Mouse (Mus musculus) heart, embryonic 10.5 days (tissue): Measurements from ENCODE around the gene Tbx2. TPM values are rescaled to one million over a fixed set of nuclear protein-coding genes. Genes with fewer than 3 reads are reported as not detected.
A peak's percentile ranks its signal among the peaks of the same experiment; 100 is the strongest.

Experiments
- DNase-seq: peaks from one replicate; pipeline ENCODE4 v3.0.0-alpha.2; 2017; ENCODE audit warnings: low spot score
- H3K27ac ChIP-seq: fragments of 300-500 bp; sonication (generic); 2 replicates; pipeline ENCODE4 v1.5.1; 2016; ENCODE audit warnings: mild to moderate bottlenecking
- H3K27me3 ChIP-seq: fragments of 300-500 bp; sonication (generic); 2 replicates; pipeline ENCODE4 v1.6.1; 2016; ENCODE audit warnings: mild to moderate bottlenecking; ENCODE audit not compliant: poor library complexity, insufficient read depth, severe bottlenecking
- H3K36me3 ChIP-seq: fragments of 300-500 bp; sonication (generic); 2 replicates; pipeline ENCODE4 v1.6.1; 2016; ENCODE audit warnings: mild to moderate bottlenecking, moderate library complexity
- H3K4me1 ChIP-seq: fragments of 300-500 bp; sonication (generic); 2 replicates; pipeline ENCODE4 v1.6.1; 2016; ENCODE audit warnings: mild to moderate bottlenecking
- H3K4me3 ChIP-seq: fragments of 300-500 bp; sonication (generic); 2 replicates; pipeline ENCODE4 v1.5.1; 2016; ENCODE audit warnings: mild to moderate bottlenecking, moderate library complexity
- H3K9me3 ChIP-seq: fragments of 300-500 bp; sonication (generic); 2 replicates; pipeline ENCODE4 v1.6.1; 2016; ENCODE audit warnings: mild to moderate bottlenecking, moderate library complexity
- WGBS: fragments of 180-500 bp; shearing (Covaris S2); methylation state at CpG from one replicate; pipeline ENCODE4 v1.1.7; 2016; 5-methylcytosine and 5-hydroxymethylcytosine counted together
- polyA plus RNA-seq: library from polyadenylated mRNA; unstranded; fragments of >200 nt; fragmentation: Nextera tagmentation; extraction: Ambion mirVana; gene quantifications from 2 replicates; pipeline ENCODE4 v1.2.1, GENCODE M21; 2016

Gene Tbx2
- polyA plus RNA-seq, 1 experiment from 2014 or later, result 7.6 TPM

DNA sequence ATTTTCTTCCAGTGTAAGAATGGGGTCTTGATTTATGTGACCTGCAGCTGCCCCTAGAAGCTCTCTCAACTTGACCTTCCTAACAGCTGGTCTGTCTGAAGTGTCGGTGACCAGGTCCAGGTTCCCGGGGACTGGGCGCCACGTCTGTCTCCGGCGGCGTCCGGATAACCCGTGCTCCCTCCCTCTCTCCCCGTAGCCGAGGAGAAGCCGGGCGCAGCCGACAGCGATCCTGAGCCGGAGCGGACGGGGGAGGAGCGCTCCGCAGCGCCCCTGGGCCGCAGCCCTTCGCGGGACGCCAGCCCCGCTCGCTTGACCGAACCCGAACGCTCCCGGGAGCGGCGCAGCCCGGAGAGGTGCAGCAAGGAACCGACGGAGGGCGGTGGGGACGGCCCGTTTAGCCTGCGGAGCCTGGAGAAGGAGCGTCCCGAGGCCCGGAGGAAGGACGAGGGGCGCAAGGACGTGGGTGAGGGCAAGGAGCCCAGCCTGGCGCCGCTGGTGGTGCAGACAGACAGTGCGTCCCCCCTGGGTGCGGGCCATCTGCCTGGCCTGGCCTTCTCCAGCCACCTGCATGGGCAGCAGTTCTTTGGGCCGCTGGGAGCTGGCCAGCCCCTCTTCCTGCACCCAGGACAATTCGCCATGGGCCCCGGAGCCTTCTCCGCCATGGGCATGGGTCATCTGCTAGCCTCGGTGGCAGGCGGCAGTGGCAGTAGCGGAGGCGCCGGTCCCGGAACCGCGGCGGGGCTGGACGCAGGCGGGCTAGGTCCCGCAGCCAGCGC lies 5.5 kb downstream of the Tbx2 start:
- Histone ChIP-seq H3K27me3 (peaks cover 99% of the 10 kb centered on the region), H3K4me1 (peaks cover 65% of the 10 kb centered on the region), H3K4me3 (peak overlapping the region; percentile 75), H3K9me3 (no peaks in the 10 kb centered on the region), H3K36me3 (peaks cover 14% of the 10 kb centered on the region), H3K27ac (peak overlapping the region; percentile 89)
- DNase-seq, result no peak
- WGBS, result under 1% methylated on average over 65 of the region's 67 CpGs

DNA sequence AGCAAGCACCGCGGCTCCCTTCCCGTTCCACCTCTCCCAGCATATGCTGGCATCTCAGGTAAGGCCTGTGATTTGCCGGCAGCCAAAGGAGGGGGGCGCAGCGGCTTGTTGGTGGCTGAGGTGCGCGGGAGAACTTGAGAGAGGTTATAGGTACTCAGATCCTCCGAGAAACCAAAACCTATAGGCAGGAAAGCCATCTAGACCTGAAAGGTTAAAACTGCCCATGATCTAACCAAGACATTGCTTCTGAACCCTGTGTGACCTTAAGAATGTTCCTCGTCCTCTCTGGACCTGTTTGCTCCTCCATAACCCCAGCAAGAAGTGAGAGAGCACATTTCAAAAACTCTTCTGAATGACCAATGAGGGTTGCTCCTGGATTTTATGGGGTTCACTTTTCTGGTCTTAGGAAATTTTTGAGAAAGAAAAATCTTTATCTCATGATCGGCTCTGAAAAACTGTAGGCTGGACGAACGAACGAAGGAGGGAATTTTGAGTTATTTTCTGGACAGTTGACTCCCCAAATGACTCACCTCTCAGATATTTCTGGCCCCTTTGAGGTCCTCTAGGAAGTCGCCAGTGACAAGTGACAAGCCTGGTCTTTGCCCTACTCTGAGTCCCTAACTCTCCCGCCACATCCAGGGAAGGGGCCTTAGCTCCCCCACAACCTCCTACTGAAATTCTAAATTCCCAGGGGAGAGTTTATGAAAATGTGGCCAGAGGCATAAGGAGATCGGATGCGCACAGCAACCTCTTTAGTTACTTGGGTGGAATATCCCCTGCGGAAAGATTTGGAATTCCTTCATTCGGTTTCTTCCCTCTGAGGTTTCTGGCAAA lies 6.3 kb downstream of the Tbx2 start:
- no peak for DNase-seq
- no peaks in the 10 kb centered on the region for H3K9me3 ChIP-seq
- H3K4me1 ChIP-seq, result peaks cover 68% of the 10 kb centered on the region
- peak overlapping the region; percentile 89 for H3K27ac ChIP-seq
- H3K36me3 ChIP-seq, result peaks cover 14% of the 10 kb centered on the region
- H3K27me3 ChIP-seq, result peaks cover 94% of the 10 kb centered on the region
- 9% methylated on average over 20 of the region's 20 CpGs for WGBS
- peak overlapping the region; percentile 75 for H3K4me3 ChIP-seq

- Histone ChIP-seq H3K27ac (peak overlapping the region; percentile 38; the same call in 1 of the 2 replicates), H3K9me3 (no peaks in the 10 kb centered on the region), H3K4me3 (peak overlapping the region; percentile 75), H3K36me3 (peaks cover 14% of the 10 kb centered on the region), H3K27me3 (peaks cover 86% of the 10 kb centered on the region), H3K4me1 (peaks cover 73% of the 10 kb centered on the region)
- 15% methylated on average over 7 of the region's 7 CpGs for WGBS
- DNase-seq, result no peak
Observed at GRCm38 (mm10) chr11:85839258-85840030, 7.1 kb downstream of the Tbx2 start.

DNA sequence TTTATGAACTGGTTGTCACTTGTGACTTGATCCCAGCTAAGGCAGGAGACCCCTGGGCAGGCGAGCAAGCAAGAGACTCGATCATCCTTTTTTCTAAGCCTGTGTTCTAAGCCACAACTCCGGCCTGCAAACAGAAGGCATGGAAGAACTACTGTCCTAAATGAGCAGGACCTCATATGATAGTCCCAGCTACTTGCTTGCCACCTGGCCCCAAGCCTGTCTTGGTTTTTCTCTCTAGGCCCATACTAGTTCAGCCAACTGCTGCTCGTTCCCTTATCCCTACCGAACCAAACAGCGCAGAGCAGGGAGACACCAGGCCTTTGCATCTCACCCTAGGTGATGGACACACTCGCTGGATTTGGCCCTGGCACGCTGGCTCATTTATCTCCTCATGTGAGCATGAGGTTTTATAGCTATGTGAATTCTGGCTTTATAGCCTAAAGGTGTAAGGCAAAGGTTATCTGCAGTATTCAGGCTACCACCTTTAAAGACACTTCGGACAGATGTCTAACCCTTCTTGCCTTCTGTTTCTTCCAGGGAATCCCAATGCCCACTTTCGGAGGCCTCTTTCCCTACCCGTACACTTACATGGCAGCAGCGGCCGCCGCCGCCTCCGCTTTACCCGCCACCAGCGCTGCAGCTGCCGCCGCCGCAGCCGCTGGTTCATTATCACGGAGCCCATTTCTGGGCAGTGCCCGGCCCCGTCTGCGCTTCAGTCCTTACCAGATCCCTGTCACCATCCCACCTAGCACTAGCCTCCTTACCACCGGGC lies 7.9 kb downstream of the Tbx2 start:
- peaks cover 85% of the 10 kb centered on the region for H3K27me3 ChIP-seq
- H3K4me3 ChIP-seq, result peak overlapping the region; percentile 49
- H3K4me1 ChIP-seq, result peaks cover 68% of the 10 kb centered on the region
- WGBS, result 12% methylated on average over 27 of the region's 27 CpGs
- no peaks in the 10 kb centered on the region for H3K9me3 ChIP-seq
- peaks cover 14% of the 10 kb centered on the region for H3K36me3 ChIP-seq
- H3K27ac ChIP-seq, result peak overlapping the region; percentile 71
- DNase-seq, result no peak

- DNase-seq, result no peak
Observed at GRCm38 (mm10) chr11:85840803-85841145, 8.4 kb downstream of the Tbx2 start.

GRCm38 (mm10) chr11:85841211-85841681 lies 8.9 kb downstream of the Tbx2 start:
- H3K9me3 ChIP-seq, result no peaks in the 10 kb centered on the region
- peaks cover 9% of the 10 kb centered on the region for H3K36me3 ChIP-seq
- no peak overlapping the region; the same call in 1 of the 2 replicates for H3K27ac ChIP-seq
- 13% methylated on average over 8 of the region's 8 CpGs for WGBS
- DNase-seq, result no peak
- H3K4me1 ChIP-seq, result peaks cover 63% of the 10 kb centered on the region
- peak overlapping the region; percentile 72 for H3K4me3 ChIP-seq
- peaks cover 85% of the 10 kb centered on the region for H3K27me3 ChIP-seq

More at GRCm38 (mm10) chr11:85840803-85841145, 8.4 kb downstream of the Tbx2 start:
- H3K36me3 ChIP-seq, result peaks cover 13% of the 10 kb centered on the region
- no peaks in the 10 kb centered on the region for H3K9me3 ChIP-seq
- H3K4me3 ChIP-seq, result peak overlapping the region; percentile 49
- H3K27me3 ChIP-seq, result peaks cover 85% of the 10 kb centered on the region
- H3K4me1 ChIP-seq, result peaks cover 67% of the 10 kb centered on the region
- WGBS, result 10% methylated on average over 21 of the region's 21 CpGs
- peak overlapping the region; percentile 71 for H3K27ac ChIP-seq

DNA sequence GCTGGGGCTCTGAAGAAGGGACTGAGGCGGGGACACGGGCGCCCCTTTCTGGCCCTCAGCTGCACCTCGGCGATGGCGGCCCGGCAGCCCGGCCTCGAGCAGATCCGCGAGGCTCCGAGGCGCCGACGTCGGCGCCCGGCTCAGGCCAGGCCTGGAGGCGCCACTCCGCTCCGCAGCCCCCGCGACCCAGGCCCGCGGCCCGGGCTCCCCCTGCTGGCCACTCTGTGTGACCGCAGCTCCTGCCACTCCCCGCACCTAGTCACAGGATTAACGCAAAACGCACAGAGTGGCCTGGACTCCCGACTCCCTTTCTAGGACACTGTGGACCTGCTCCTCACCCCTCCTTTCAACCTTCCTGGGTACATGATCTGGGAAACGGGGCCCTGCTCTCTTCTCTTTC lies 9.6 kb downstream of the Tbx2 start:
- peak; percentile 92 for DNase-seq
- peaks cover 85% of the 10 kb centered on the region for H3K27me3 ChIP-seq
- no peaks in the 10 kb centered on the region for H3K9me3 ChIP-seq
- H3K27ac ChIP-seq, result peak overlapping the region; percentile 79
- peaks cover 8% of the 10 kb centered on the region for H3K36me3 ChIP-seq
- peak overlapping the region; percentile 72 for H3K4me3 ChIP-seq
- peaks cover 58% of the 10 kb centered on the region for H3K4me1 ChIP-seq
- WGBS, result 0% methylated on average over 32 of the region's 32 CpGs

DNA sequence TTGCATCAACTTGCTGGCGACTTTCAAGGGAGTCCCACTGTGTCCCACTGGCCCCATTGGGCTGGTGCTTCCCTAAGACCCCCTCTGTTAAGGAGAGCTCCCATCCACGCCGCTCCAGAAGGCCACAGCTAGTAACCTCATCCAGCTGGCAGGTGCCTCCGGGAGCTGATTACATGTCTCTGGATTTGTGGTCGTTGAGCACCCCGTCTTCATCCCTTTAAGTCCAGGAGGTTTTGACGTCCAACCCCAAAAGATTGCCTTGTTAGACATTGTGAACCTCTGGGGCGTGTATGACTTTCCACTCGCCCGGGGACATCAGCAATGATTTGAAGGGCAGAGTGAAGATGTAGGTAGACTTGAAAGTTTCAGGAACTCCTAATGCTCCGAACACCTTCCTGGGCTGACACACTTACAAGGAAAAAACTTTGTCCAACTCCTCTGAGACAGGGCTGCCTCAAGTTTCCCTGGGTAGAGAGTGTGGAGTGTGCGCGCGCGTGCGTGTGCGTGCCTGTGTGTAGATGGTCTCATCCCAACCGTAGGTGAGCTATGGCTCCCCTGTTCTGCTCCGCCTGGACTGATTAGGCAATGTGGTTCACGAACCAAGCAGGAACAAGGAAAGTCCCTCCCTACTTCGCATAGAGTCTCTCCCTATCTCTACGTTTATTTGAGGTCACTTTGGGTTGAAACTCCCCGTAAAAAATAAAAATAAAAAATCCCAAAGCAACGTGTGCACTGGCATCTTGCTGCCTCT lies 10.4 kb downstream of the Tbx2 start:
- H3K9me3 ChIP-seq, result no peaks in the 10 kb centered on the region
- peaks cover 84% of the 10 kb centered on the region for H3K27me3 ChIP-seq
- no peak for DNase-seq
- H3K4me1 ChIP-seq, result peaks cover 50% of the 10 kb centered on the region
- 9% methylated on average over 24 of the region's 24 CpGs for WGBS
- peaks cover 8% of the 10 kb centered on the region for H3K36me3 ChIP-seq
- peak overlapping the region; percentile 72 for H3K4me3 ChIP-seq
- peak overlapping the region; percentile 83 for H3K27ac ChIP-seq

GRCm38 (mm10) chr11:85843347-85843692 lies 11.0 kb downstream of the Tbx2 start:
- peak; percentile 93 for DNase-seq
- H3K9me3 ChIP-seq, result no peaks in the 10 kb centered on the region
- under 1% methylated on average over 18 of the region's 18 CpGs for WGBS
- H3K27ac ChIP-seq, result peak overlapping the region; percentile 83
- peak overlapping the region; percentile 72 for H3K4me3 ChIP-seq
- peaks cover 83% of the 10 kb centered on the region for H3K27me3 ChIP-seq
- peaks cover 45% of the 10 kb centered on the region for H3K4me1 ChIP-seq
- peaks cover 4% of the 10 kb centered on the region for H3K36me3 ChIP-seq

- DNase-seq, result peak; percentile 93
- Histone ChIP-seq H3K27ac (peak overlapping the region; percentile 83), H3K4me1 (peaks cover 51% of the 10 kb centered on the region), H3K9me3 (no peaks in the 10 kb centered on the region), H3K36me3 (peaks cover 4% of the 10 kb centered on the region; the same call in 1 of the 2 replicates), H3K4me3 (peak overlapping the region; percentile 72), H3K27me3 (peaks cover 78% of the 10 kb centered on the region)
- under 1% methylated on average over 54 of the region's 54 CpGs for WGBS
Observed at GRCm38 (mm10) chr11:85844144-85844965, 12.0 kb downstream of the Tbx2 start.

GRCm38 (mm10) chr11:85844971-85845370 lies 12.6 kb downstream of the Tbx2 start:
- WGBS, result 26% methylated on average over 5 of the region's 5 CpGs
- no peaks in the 10 kb centered on the region for H3K9me3 ChIP-seq
- peaks cover 71% of the 10 kb centered on the region for H3K27me3 ChIP-seq
- DNase-seq, result no peak
- peak overlapping the region; percentile 72 for H3K4me3 ChIP-seq
- peaks cover 50% of the 10 kb centered on the region for H3K4me1 ChIP-seq
- peaks cover 4% of the 10 kb centered on the region; the same call in 1 of the 2 replicates for H3K36me3 ChIP-seq
- H3K27ac ChIP-seq, result no peak overlapping the region; the same call in 1 of the 2 replicates
